ENCODE assay signal across 25 mouse cellular contexts in the genomic region with DNA sequence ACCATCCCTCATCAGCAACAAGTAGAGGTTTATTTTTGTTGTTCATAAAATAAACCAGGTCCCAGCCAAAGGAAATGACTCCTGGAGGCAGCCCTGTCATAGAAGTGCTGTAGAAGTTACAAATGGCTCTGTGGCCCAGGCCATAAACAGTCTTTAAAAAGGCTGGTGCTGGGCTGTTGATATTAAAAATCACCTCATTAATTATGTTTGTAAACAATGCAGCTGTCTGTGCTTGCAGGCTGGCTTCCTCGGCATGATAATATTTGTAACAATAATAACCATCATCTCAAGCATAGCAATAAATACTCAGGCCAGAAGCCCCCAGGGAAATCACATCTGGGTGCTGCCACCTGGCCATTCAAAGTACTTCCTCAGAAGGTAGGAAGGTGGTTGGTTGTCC.
DNase-seq lines count a peak whose midpoint lies in the region; ATAC-seq lines count a peak whose summit lies in the region.
"Had no signal": no experiment of that assay in that cellular context is flagged by ENCODE, and none has a peak within 500 bp of the region (broad histone marks: within the 10 kb centered on the region; RNA-seq: fewer than 3 reads in every experiment).

No protein-coding gene starts in this region.

- peaks cover 6% of the 10 kb centered on the region; the same call in 1 of the 2 replicates for H3K4me1 ChIP-seq in kidney, embryonic 16.5 days (ENCODE audit: insufficient read depth, low read length)
- no peaks in the 10 kb centered on the region for H3K4me1 ChIP-seq in hindbrain, embryonic 13.5 days (replicated peaks)
- H3K4me1 ChIP-seq: embryonic facial prominence, embryonic 10.5 days; heart, embryonic 13.5 days; hindbrain, embryonic 12.5 days; limb, embryonic 15.5 days; neural tube, embryonic 13.5 days had no signal

- peak; percentile 16 for DNase-seq in kidney, adult 18-20 months
- peak; percentile 92 for DNase-seq in A20 (ENCODE audit: low read depth, low spot score)
- peak; percentile 46 for DNase-seq in forelimb bud, embryonic 11.5 days (ENCODE audit: low read depth, low spot score)
- DNase-seq in kidney, postnatal 10 days = peak; percentile 49
- no peak for DNase-seq in Muller cell, postnatal 12 days (ENCODE audit: inconsistent ontology term)
- DNase-seq: cerebellum, adult 11-12 months; cerebellum, postnatal 10 days; gastrocnemius, postnatal 36 days; heart, adult 2 months; heart, postnatal 14 days; left cerebral cortex, postnatal 4 days; right cerebral cortex, postnatal 4 days; thymus, postnatal 36 days had no signal

- H3K9me3 ChIP-seq in kidney, embryonic 16.5 days (ENCODE audit: low read length) = 0 out of 2 replicates have a peak, but pooled peaks cover 3% of the 10 kb centered on the region
- H3K9me3 ChIP-seq in hindbrain, embryonic 13.5 days = no peaks in the 10 kb centered on the region
- H3K9me3 ChIP-seq: embryonic facial prominence, embryonic 10.5 days; heart, embryonic 13.5 days; hindbrain, embryonic 12.5 days; limb, embryonic 15.5 days; midbrain, embryonic 10.5 days; neural tube, embryonic 13.5 days had no signal

- ATAC-seq in kidney, embryonic 16.5 days (ENCODE audit: low FRiP score, low TSS enrichment) = no peak
- ATAC-seq in hindbrain, embryonic 13.5 days (ENCODE audit: low FRiP score) = no peak
- ATAC-seq: forebrain, embryonic 16.5 days; midbrain, embryonic 16.5 days had no signal

- no peak overlapping the region for H3K27ac ChIP-seq in kidney, embryonic 16.5 days (ENCODE audit: low read length)
- H3K27ac ChIP-seq in hindbrain, embryonic 13.5 days = no peak overlapping the region
- H3K27ac ChIP-seq: embryonic facial prominence, embryonic 10.5 days; heart, adult 2 months; heart, embryonic 13.5 days; hindbrain, embryonic 12.5 days; limb, embryonic 15.5 days; liver, embryonic 14.5 days; midbrain, embryonic 10.5 days; neural tube, embryonic 13.5 days had no signal

- H3K4me3 ChIP-seq in kidney, embryonic 16.5 days (ENCODE audit: low read length) = no peak overlapping the region
- no peak overlapping the region for H3K4me3 ChIP-seq in hindbrain, embryonic 13.5 days
- H3K4me3 ChIP-seq: embryonic facial prominence, embryonic 10.5 days; heart, adult 2 months; heart, embryonic 13.5 days; hindbrain, embryonic 12.5 days; limb, embryonic 15.5 days; midbrain, embryonic 10.5 days; myocyte; neural tube, embryonic 13.5 days had no signal

- H3K4me2 ChIP-seq in kidney, embryonic 16.5 days (replicated peaks; ENCODE audit: low read depth, low read length) = no peak overlapping the region
- H3K4me2 ChIP-seq in hindbrain, embryonic 13.5 days = no peak overlapping the region
- H3K4me2 ChIP-seq: heart, embryonic 13.5 days; hindbrain, embryonic 12.5 days; limb, embryonic 15.5 days; neural tube, embryonic 13.5 days had no signal

- no peak overlapping the region for H3K9ac ChIP-seq in kidney, embryonic 16.5 days (replicated peaks; ENCODE audit: low read length)
- H3K9ac ChIP-seq in hindbrain, embryonic 13.5 days = no peak overlapping the region
- H3K9ac ChIP-seq: heart, embryonic 13.5 days; hindbrain, embryonic 12.5 days; limb, embryonic 15.5 days; liver, embryonic 14.5 days; neural tube, embryonic 13.5 days had no signal

- no peaks in the 10 kb centered on the region for H3K36me3 ChIP-seq in kidney, embryonic 16.5 days (ENCODE audit: insufficient read depth, low read length)
- no peaks in the 10 kb centered on the region for H3K36me3 ChIP-seq in hindbrain, embryonic 13.5 days
- H3K36me3 ChIP-seq: embryonic facial prominence, embryonic 10.5 days; heart, embryonic 13.5 days; hindbrain, embryonic 12.5 days; limb, embryonic 15.5 days; midbrain, embryonic 10.5 days; neural tube, embryonic 13.5 days had no signal

- WGBS in kidney, embryonic 16.5 days = 47% methylated on average over 1 of the region's 1 CpGs
- 41% methylated on average over 1 of the region's 1 CpGs for WGBS in hindbrain, embryonic 13.5 days

- H3K27me3 ChIP-seq in kidney, embryonic 16.5 days (ENCODE audit: insufficient read depth, low read length) = peaks cover 4% of the 10 kb centered on the region; the same call in 1 of the 2 replicates
- H3K27me3 ChIP-seq in hindbrain, embryonic 13.5 days = no peaks in the 10 kb centered on the region
- H3K27me3 ChIP-seq: heart, embryonic 13.5 days; hindbrain, embryonic 12.5 days; limb, embryonic 15.5 days; neural tube, embryonic 13.5 days had no signal
